Mouse (Mus musculus): ENCODE data around the gene Adamts8. TPM values are rescaled to one million over a fixed set of nuclear protein-coding genes. Genes with fewer than 3 reads are reported as not detected.

The Adamts8 gene
- total and polyA plus RNA-seq, 3 experiments: not detected

DNA sequence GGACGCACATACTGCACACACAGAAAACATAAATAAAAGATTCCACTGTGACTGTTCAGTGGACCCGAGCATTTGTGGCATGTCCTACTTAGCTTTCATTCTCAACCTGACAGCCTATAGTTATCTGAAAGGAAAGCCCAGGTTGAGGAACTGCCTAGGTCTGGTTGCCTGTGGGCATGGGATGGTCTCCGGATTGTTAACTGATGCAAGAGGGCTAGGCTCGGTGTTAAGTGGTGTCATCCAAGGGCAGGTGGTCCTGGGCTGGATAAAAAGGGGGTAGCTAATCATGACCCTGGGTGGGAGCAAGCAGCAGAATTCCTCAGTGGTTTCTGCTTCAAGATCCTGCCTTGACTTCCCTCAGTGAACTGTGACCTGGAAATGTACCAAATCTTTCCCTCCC is 70.3 kb downstream of the Adamts8 start:
- no peak for TF ChIP-seq BHLHE40 (IDR thresholded peaks at IDR 0.05; ENCODE audit: borderline replicate concordance, low read depth, low read length)
- TF ChIP-seq MYC (IDR thresholded peaks at IDR 0.05; ENCODE audit: low read depth, low read length): no peak
- TF ChIP-seq POLR2AphosphoS2 (IDR thresholded peaks at IDR 0.05; ENCODE audit: low read length): no peak
- TF ChIP-seq CTCF (IDR thresholded peaks at IDR 0.05 in 2 of 3, conservative IDR thresholded peaks at IDR 0.05 in 1 of 3; ENCODE audit: control insufficient read depth in 1 of 3, insufficient read depth in 1 of 3, low read depth in 2 of 3, low read length in 3 of 3, poor library complexity in 1 of 3, severe bottlenecking in 1 of 3): no peak
- no peak for TF ChIP-seq NRF1 (IDR thresholded peaks at IDR 0.05; ENCODE audit: insufficient read depth, low read depth, low read length, poor library complexity, severe bottlenecking)
- no peak for TF ChIP-seq MAX (IDR thresholded peaks at IDR 0.05; ENCODE audit: low read length)
- TF ChIP-seq E2F4 (IDR thresholded peaks at IDR 0.05; ENCODE audit: borderline replicate concordance, low read depth, low read length): no peak
- TF ChIP-seq RCOR1 (IDR thresholded peaks at IDR 0.05; ENCODE audit: low read depth, low read length): no peak
- no peak for DNase-seq (ENCODE audit: low read depth, low spot score)
- H3K27me3 ChIP-seq (ENCODE audit: control insufficient read depth in 1 of 2, insufficient read depth in 2 of 2, low read length in 2 of 2): peaks cover 0 to 2% of the 10 kb centered on the region in 2 experiments
- H3K36me3 ChIP-seq (ENCODE audit: control insufficient read depth in 1 of 2, insufficient read depth in 2 of 2, low read length in 2 of 2): no peaks in the 10 kb centered on the region; a peak in 1 of 4 replicates
- H3K4me3 ChIP-seq (ENCODE audit: control insufficient read depth in 1 of 2, insufficient read depth in 1 of 2, low read depth in 2 of 2, low read length in 2 of 2): no peak overlapping the region
- no peak overlapping the region for H3K27ac ChIP-seq (ENCODE audit: control insufficient read depth, low read depth, low read length)
- H3K9me3 ChIP-seq (replicated peaks; ENCODE audit: insufficient read depth, low read length): no peaks in the 10 kb centered on the region
- H3K9ac ChIP-seq (ENCODE audit: control insufficient read depth, low read depth, low read length, poor library complexity, severe bottlenecking): no peak overlapping the region
- no peaks in the 10 kb centered on the region for H3K79me2 ChIP-seq (ENCODE audit: control insufficient read depth, insufficient read depth, low read length, poor library complexity)
- peaks cover 0 to 2% of the 10 kb centered on the region in 2 experiments; a peak in 1 of 4 replicates for H3K4me1 ChIP-seq (ENCODE audit: control insufficient read depth in 1 of 2, insufficient read depth in 2 of 2, low read length in 2 of 2)

DNA sequence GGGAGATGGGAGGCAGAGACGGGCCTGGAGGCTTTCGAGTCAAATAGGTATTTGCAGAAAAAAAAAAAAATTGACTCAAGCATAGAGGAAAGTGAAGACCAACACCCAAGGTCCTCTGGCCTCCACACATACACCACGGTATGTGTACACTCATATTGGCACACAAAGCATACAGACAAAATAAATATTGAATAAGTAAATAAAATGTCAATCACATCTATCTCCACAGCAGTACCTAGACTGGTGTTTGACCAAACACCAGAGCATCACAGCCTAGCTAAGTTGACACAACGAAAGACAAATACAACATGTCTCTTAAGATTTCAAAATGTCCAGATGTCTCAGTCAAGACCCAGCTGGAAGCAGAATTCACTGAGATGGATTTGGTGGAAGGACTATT is 71.1 kb downstream of the Adamts8 start:
- Histone ChIP-seq H3K79me2 (ENCODE audit: control insufficient read depth, insufficient read depth, low read length, poor library complexity) (no peaks in the 10 kb centered on the region), H3K27me3 (ENCODE audit: control insufficient read depth in 1 of 2, insufficient read depth in 2 of 2, low read length in 2 of 2) (peaks cover 0 to 4% of the 10 kb centered on the region in 2 experiments), H3K4me3 (ENCODE audit: control insufficient read depth in 1 of 2, insufficient read depth in 1 of 2, low read depth in 2 of 2, low read length in 2 of 2) (no peak overlapping the region), H3K9me3 (replicated peaks; ENCODE audit: insufficient read depth, low read length) (no peaks in the 10 kb centered on the region), H3K9ac (ENCODE audit: control insufficient read depth, low read depth, low read length, poor library complexity, severe bottlenecking) (no peak overlapping the region), H3K36me3 (ENCODE audit: control insufficient read depth in 1 of 2, insufficient read depth in 2 of 2, low read length in 2 of 2) (no peaks in the 10 kb centered on the region; a peak in 1 of 4 replicates), H3K27ac (ENCODE audit: control insufficient read depth, low read depth, low read length) (no peak overlapping the region), H3K4me1 (ENCODE audit: control insufficient read depth in 1 of 2, insufficient read depth in 2 of 2, low read length in 2 of 2) (peaks cover 0 to 2% of the 10 kb centered on the region in 2 experiments; a peak in 1 of 4 replicates)
- no peak for DNase-seq (ENCODE audit: low read depth, low spot score)
- TF ChIP-seq CHD2 (IDR thresholded peaks at IDR 0.05; ENCODE audit: low read length): no peak
- TF ChIP-seq POLR2AphosphoS2 (IDR thresholded peaks at IDR 0.05; ENCODE audit: low read length): no peak

Other genes with a start within 250 kb of the Adamts8 start
- gene Adamts15, start 20.1 kb upstream of the Adamts8 start, total RNA-seq (2012; rRNA removed): not detected in 2 replicates
- under 1 TPM in 1 of 2 experiments, not detected in 1; 0.07 TPM for gene Adamts15, start 20.1 kb upstream of the Adamts8 start, polyA plus RNA-seq (2012; ENCODE audit: insufficient read depth in 1 of 2, insufficient read length in 2 of 2, low read depth in 1 of 2, low replicate concordance in 2 of 2, missing spikeins in 1 of 2)
- gene Zbtb44, start 88.1 kb downstream of the Adamts8 start, total RNA-seq (2012; rRNA removed): 9.8 and 10.9 TPM in 2 replicates
- gene Zbtb44, start 88.1 kb downstream of the Adamts8 start, polyA plus RNA-seq (2012; ENCODE audit: insufficient read depth in 1 of 2, insufficient read length in 2 of 2, low read depth in 1 of 2, low replicate concordance in 2 of 2, missing spikeins in 1 of 2): 10 to 100 TPM in 1 of 2 experiments, not detected in 1; 15.1 TPM
- 0.08 and 0.10 TPM in 2 replicates for gene St14, start 189.3 kb downstream of the Adamts8 start, total RNA-seq (2012; rRNA removed)
- under 1 TPM in 1 of 2 experiments, not detected in 1; 0.19 TPM for gene St14, start 189.3 kb downstream of the Adamts8 start, polyA plus RNA-seq (2012; ENCODE audit: insufficient read depth in 1 of 2, insufficient read length in 2 of 2, low read depth in 1 of 2, low replicate concordance in 2 of 2, missing spikeins in 1 of 2)